Mouse (Mus musculus): ENCODE data around the gene Tmc3.

Tmc3 gene

GRCm38 (mm10) chr7:83668724-83669123 is 84.0 kb downstream of the Tmc3 start:
- DNase-seq (ENCODE audit: low read depth, low spot score) = no peak

- no peak for DNase-seq (ENCODE audit: low read depth, low spot score)
Measured at GRCm38 (mm10) chr7:83671573-83671972, 86.8 kb downstream of the Tmc3 start.

All from A20 (cell line).